Mouse (Mus musculus): ENCODE measurements around the gene 4930402H24Rik.

Gene 4930402H24Rik

GRCm38 (mm10) chr2:130657541-130657940 is 248.7 kb downstream of the 4930402H24Rik start:
- DNase-seq, result no peak

- DNase-seq, result no peak
These were observed 249.7 kb downstream of the 4930402H24Rik start for GRCm38 (mm10) chr2:130656536-130656935.
